In genomic region chr11:5261508-5262392, GRCm38 (mm10) we compare ENCODE assay signal across 8 mouse cellular contexts. TPM values are rescaled to one million over a fixed set of nuclear protein-coding genes. Genes with fewer than 3 reads are reported as not detected.
DNase-seq lines count a peak whose midpoint lies in the region; ATAC-seq and TF ChIP-seq lines count a peak whose summit lies in the region.

Kremen1 (minus strand) TSS chr11:5261558.

- no peaks in the 10 kb centered on the region for H3K36me3 ChIP-seq in hindbrain, postnatal 0 days (ENCODE audit: insufficient read depth, low read length)

- ATAC-seq in hindbrain, postnatal 0 days: peak; percentile 97
- ATAC-seq in megakaryocyte, adult 5-6 weeks (ENCODE audit: poor library complexity, severe bottlenecking): peak; percentile 87

- no peak for TF ChIP-seq CTCF in gastrocnemius, adult 2 months (IDR thresholded peaks at IDR 0.05)
- no peak for TF ChIP-seq CTCF in hindbrain, postnatal 0 days (IDR thresholded peaks at IDR 0.05; ENCODE audit: low read depth)
- TF ChIP-seq CTCF in left cerebral cortex, adult 2 months (IDR thresholded peaks at IDR 0.05): no peak

- H3K4me3 ChIP-seq in gastrocnemius, adult 2 months: peak within 1 kb of the TSS; percentile 96
- H3K4me3 ChIP-seq in hindbrain, postnatal 0 days (ENCODE audit: low read length): peak within 1 kb of the TSS; percentile 76
- peak within 1 kb of the TSS; percentile 91 for H3K4me3 ChIP-seq in left cerebral cortex, adult 2 months

- H3K4me2 ChIP-seq in hindbrain, postnatal 0 days (ENCODE audit: low read depth, low read length): peak within 1 kb of the TSS; percentile 64

- no peaks in the 10 kb centered on the region for H3K27me3 ChIP-seq in hindbrain, postnatal 0 days (ENCODE audit: insufficient read depth, low read length)

- no peaks in the 10 kb centered on the region for H3K9me3 ChIP-seq in hindbrain, postnatal 0 days (ENCODE audit: low read length)

- peak; percentile 85 for DNase-seq in WW6 (ENCODE audit: low read depth, low spot score)
- peak; percentile 73 to 93 for DNase-seq in cerebellum, postnatal 4 days (ENCODE audit: low spot score in 2 of 2)
- DNase-seq in gastrocnemius, adult 2 months: peak; percentile 97
- peak; percentile 97 for DNase-seq in hindbrain, postnatal 0 days (ENCODE audit: low spot score)
- peak; percentile 92 for DNase-seq in left cerebral cortex, adult 2 months (ENCODE audit: extremely low spot score in 1 of 2, low spot score in 2 of 2)
- peak; percentile 87 to 89 for DNase-seq in right cerebral cortex, adult 2 months (ENCODE audit: low spot score in 2 of 2)
- peak; percentile 94 for DNase-seq in urinary bladder, postnatal 14 days (ENCODE audit: low spot score)

- no peaks in the 10 kb centered on the region for H3K4me1 ChIP-seq in hindbrain, postnatal 0 days (ENCODE audit: insufficient read depth, low read length)

- H3K27ac ChIP-seq in gastrocnemius, adult 2 months: peak within 1 kb of the TSS; percentile 92
- peak within 1 kb of the TSS; percentile 67 for H3K27ac ChIP-seq in hindbrain, postnatal 0 days
- peak within 1 kb of the TSS; percentile 66 for H3K27ac ChIP-seq in left cerebral cortex, adult 2 months

- intact Hi-C loops in gastrocnemius, adult 2 months (cut with DNase I): loop anchor here (5.0 kb wide), 1 partner anchor 79 kb away; no protein-coding TSS in a partner anchor
- intact Hi-C loops in left cerebral cortex, adult 2 months (cut with DNase I): loop anchor here (1.0 to 10.0 kb wide), 2 partner anchors 17 to 147 kb away; no protein-coding TSS in a partner anchor

- WGBS in hindbrain, postnatal 0 days: 3% methylated on average over 41 of the region's 80 CpGs

- H3K9ac ChIP-seq in hindbrain, postnatal 0 days (replicated peaks; ENCODE audit: low read length): peak within 1 kb of the TSS; percentile 66

RNA-seq across cellular contexts. Expression of gene Kremen1, which starts in this region (rescaled TPM):
- total RNA-seq in gastrocnemius, adult 2 months (2021): 10 to 100 TPM; 39.4 to 58.7 TPM
- 14.8 and 18.5 TPM in 2 replicates for total RNA-seq in hindbrain, postnatal 0 days (2014; rRNA removed)
- 3.2 and 3.6 TPM in 2 replicates for polyA plus RNA-seq in hindbrain, postnatal 0 days (2015; fragmentation: Nextera tagmentation; extraction: Ambion mirVana)
- 10 to 100 TPM; 14.8 to 15.4 TPM for total RNA-seq in left cerebral cortex, adult 2 months (2021)
- total RNA-seq in megakaryocyte, adult 5-6 weeks (2015): 4.2 and 5.4 TPM in 2 replicates
- total RNA-seq in megakaryocyte, adult 5-6 weeks (2017): 4.2 and 5.4 TPM in 2 replicates

Comparison
In these comparisons a context has a peak if more than half of its experiments do, and no peak if none do; other contexts are left out.
1. Peak in every context shown above with its lines: DNase-seq, ATAC-seq, H3K4me3 ChIP-seq and H3K27ac ChIP-seq.